Mouse (Mus musculus): Measurements from ENCODE around the gene Cox6a2.

DNA sequence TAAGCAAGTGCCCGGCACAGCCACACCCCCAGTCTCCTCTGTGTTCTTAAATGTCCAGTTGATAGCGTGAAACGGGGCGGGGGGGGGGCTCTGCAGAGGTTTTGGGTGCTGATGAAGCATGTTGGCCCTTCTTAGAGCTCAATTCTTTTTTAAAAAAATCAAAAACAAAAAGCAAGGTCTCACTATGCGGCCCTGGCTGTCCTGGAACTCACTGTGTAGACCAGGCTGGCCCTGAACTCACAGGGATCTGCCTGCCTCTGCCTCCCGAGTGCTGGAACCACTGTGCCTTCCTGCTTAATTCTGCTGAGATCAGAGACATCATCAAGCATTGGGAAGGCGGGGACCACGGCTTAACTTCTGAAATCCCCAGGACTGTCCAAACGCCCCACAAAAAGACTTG is 4.6 kb downstream of the Cox6a2 start:
- no peak for TF ChIP-seq EP300 (optimal IDR thresholded peaks at IDR 0.05)
- TF ChIP-seq CTCF (IDR thresholded peaks at IDR 0.05; ENCODE audit: low read depth), result no peak

Data from stomach, postnatal 0 days (tissue).